Mouse (Mus musculus) midbrain, embryonic 12.5 days (tissue): ENCODE data around the gene Mapk9. TPM values are rescaled to one million over a fixed set of nuclear protein-coding genes. Genes with fewer than 3 reads are reported as not detected.

Experiments
- ATAC-seq: fragments of 200-750 bp; cut with Nextera tagmentation; 2 replicates; pipeline ENCODE4 v1.8.0; 2017; ENCODE audit warnings: low read depth, moderate TSS enrichment, moderate library complexity; ENCODE audit not compliant: low FRiP score
- H3K27ac ChIP-seq: fragments of 300-500 bp; sonication (generic); replicated peaks from 2 replicates; pipeline ENCODE4 v1.5.1; 2016; ENCODE audit warnings: mild to moderate bottlenecking
- H3K27me3 ChIP-seq: fragments of 300-500 bp; sonication (generic); 2 replicates; pipeline ENCODE4 v1.6.1; 2016; ENCODE audit warnings: mild to moderate bottlenecking
- H3K36me3 ChIP-seq: fragments of 300-500 bp; sonication (generic); 2 replicates; pipeline ENCODE4 v1.6.1; 2016
- H3K4me1 ChIP-seq: fragments of 300-500 bp; sonication (generic); 2 replicates; pipeline ENCODE4 v1.6.1; 2016
- H3K4me2 ChIP-seq: fragments of 300-500 bp; sonication (generic); replicated peaks from 2 replicates; pipeline ENCODE4 v1.6.1; 2016; ENCODE audit warnings: mild to moderate bottlenecking, moderate library complexity
- H3K4me3 ChIP-seq: fragments of 300-500 bp; sonication (generic); 2 replicates; pipeline ENCODE4 v1.5.1; 2016; ENCODE audit warnings: mild to moderate bottlenecking
- H3K9ac ChIP-seq: fragments of 300-500 bp; sonication (generic); replicated peaks from 2 replicates; pipeline ENCODE4 v1.6.1; 2016; ENCODE audit warnings: mild to moderate bottlenecking, moderate library complexity
- H3K9me3 ChIP-seq: fragments of 300-500 bp; sonication (generic); 2 replicates; pipeline ENCODE4 v1.6.1; 2016; ENCODE audit warnings: mild to moderate bottlenecking
- WGBS: fragments of 180-500 bp; shearing (Covaris S2); methylation state at CpG from one replicate; pipeline ENCODE4 v1.1.7; 2016; 5-methylcytosine and 5-hydroxymethylcytosine counted together
- polyA plus RNA-seq: library from polyadenylated mRNA; unstranded; fragments of >200 nt; fragmentation: Nextera tagmentation; extraction: Ambion mirVana; gene quantifications from 2 replicates; pipeline ENCODE4 v1.2.1, GENCODE M21; 2016

Gene Mapk9
- polyA plus RNA-seq, 1 experiment from 2014 or later, result 45.9 TPM

GRCm38 (mm10) chr11:49821546-49821945 is 25.0 kb upstream of the Mapk9 start:
- Histone ChIP-seq H3K27me3 (no peaks in the 10 kb centered on the region), H3K4me2 (no peak overlapping the region), H3K9ac (no peak overlapping the region), H3K27ac (no peak overlapping the region), H3K4me1 (no peaks in the 10 kb centered on the region), H3K4me3 (no peak overlapping the region), H3K36me3 (peaks cover 17% of the 10 kb centered on the region), H3K9me3 (no peaks in the 10 kb centered on the region)
- 93% methylated on average over 2 of the region's 2 CpGs for WGBS
- ATAC-seq, result no peak

GRCm38 (mm10) chr11:49822337-49822736 is 24.2 kb upstream of the Mapk9 start:
- H3K4me2 ChIP-seq, result no peak overlapping the region
- no peak overlapping the region for H3K27ac ChIP-seq
- no peaks in the 10 kb centered on the region for H3K4me1 ChIP-seq
- no peak overlapping the region for H3K4me3 ChIP-seq
- H3K9ac ChIP-seq, result no peak overlapping the region
- ATAC-seq, result no peak
- WGBS, result 87% methylated on average over 2 of the region's 2 CpGs
- no peaks in the 10 kb centered on the region for H3K27me3 ChIP-seq
- no peaks in the 10 kb centered on the region for H3K9me3 ChIP-seq
- H3K36me3 ChIP-seq, result peaks cover 17% of the 10 kb centered on the region

- 48% methylated on average over 2 of the region's 2 CpGs for WGBS
These were observed 21.7 kb upstream of the Mapk9 start for GRCm38 (mm10) chr11:49824896-49825295.

GRCm38 (mm10) chr11:49827243-49827642 is 19.3 kb upstream of the Mapk9 start:
- Histone ChIP-seq H3K9me3 (no peaks in the 10 kb centered on the region), H3K4me2 (no peak overlapping the region), H3K4me3 (no peak overlapping the region), H3K36me3 (peaks cover 15% of the 10 kb centered on the region), H3K4me1 (no peaks in the 10 kb centered on the region), H3K27ac (no peak overlapping the region), H3K27me3 (no peaks in the 10 kb centered on the region), H3K9ac (no peak overlapping the region)
- WGBS, result 23% methylated on average over 6 of the region's 6 CpGs
- no peak for ATAC-seq

More at GRCm38 (mm10) chr11:49824896-49825295, 21.7 kb upstream of the Mapk9 start:
- Histone ChIP-seq H3K36me3 (peaks cover 15% of the 10 kb centered on the region), H3K4me2 (no peak overlapping the region), H3K9me3 (no peaks in the 10 kb centered on the region), H3K4me3 (no peak overlapping the region), H3K9ac (no peak overlapping the region), H3K27ac (no peak overlapping the region), H3K27me3 (no peaks in the 10 kb centered on the region), H3K4me1 (no peaks in the 10 kb centered on the region)
- no peak for ATAC-seq

GRCm38 (mm10) chr11:49829176-49829745 is 17.3 kb upstream of the Mapk9 start:
- 90% methylated on average over 7 of the region's 7 CpGs for WGBS
- no peak overlapping the region for H3K4me2 ChIP-seq
- H3K27me3 ChIP-seq, result no peaks in the 10 kb centered on the region
- H3K4me3 ChIP-seq, result no peak overlapping the region
- H3K9me3 ChIP-seq, result no peaks in the 10 kb centered on the region
- no peak for ATAC-seq
- peaks cover 18% of the 10 kb centered on the region for H3K36me3 ChIP-seq
- no peak overlapping the region for H3K9ac ChIP-seq
- H3K27ac ChIP-seq, result no peak overlapping the region
- H3K4me1 ChIP-seq, result no peaks in the 10 kb centered on the region

- no peak overlapping the region for H3K27ac ChIP-seq
- H3K4me2 ChIP-seq, result no peak overlapping the region
- H3K27me3 ChIP-seq, result no peaks in the 10 kb centered on the region
- no peak for ATAC-seq
- H3K9me3 ChIP-seq, result no peaks in the 10 kb centered on the region
- no peak overlapping the region for H3K9ac ChIP-seq
- H3K4me3 ChIP-seq, result no peak overlapping the region
- H3K36me3 ChIP-seq, result peaks cover 26% of the 10 kb centered on the region; the same call in 1 of the 2 replicates
- WGBS, result 88% methylated on average over 12 of the region's 12 CpGs
- no peaks in the 10 kb centered on the region for H3K4me1 ChIP-seq
These were observed 14.6 kb upstream of the Mapk9 start for GRCm38 (mm10) chr11:49831980-49832379.

- ATAC-seq, result no peak
- Histone ChIP-seq H3K4me1 (peaks cover 7% of the 10 kb centered on the region), H3K9ac (no peak overlapping the region), H3K9me3 (no peaks in the 10 kb centered on the region), H3K4me2 (no peak overlapping the region), H3K27me3 (no peaks in the 10 kb centered on the region), H3K27ac (no peak overlapping the region), H3K36me3 (peaks cover 26% of the 10 kb centered on the region; the same call in 1 of the 2 replicates), H3K4me3 (no peak overlapping the region)
- 95% methylated on average over 5 of the region's 5 CpGs for WGBS
These were observed 13.6 kb upstream of the Mapk9 start for GRCm38 (mm10) chr11:49832962-49833361.

GRCm38 (mm10) chr11:49834248-49834647 is 12.3 kb upstream of the Mapk9 start:
- 91% methylated on average over 6 of the region's 6 CpGs for WGBS
- peaks cover 14% of the 10 kb centered on the region for H3K4me1 ChIP-seq

GRCm38 (mm10) chr11:49835257-49835956 is 11.1 kb upstream of the Mapk9 start:
- Histone ChIP-seq H3K4me1 (peaks cover 14% of the 10 kb centered on the region), H3K27me3 (no peaks in the 10 kb centered on the region), H3K4me3 (no peak overlapping the region), H3K4me2 (no peak overlapping the region), H3K9me3 (no peaks in the 10 kb centered on the region), H3K36me3 (0 out of 2 replicates have a peak, but pooled peaks cover 23% of the 10 kb centered on the region), H3K27ac (no peak overlapping the region), H3K9ac (no peak overlapping the region)
- 93% methylated on average over 11 of the region's 11 CpGs for WGBS
- ATAC-seq, result no peak

More at GRCm38 (mm10) chr11:49834248-49834647, 12.3 kb upstream of the Mapk9 start:
- no peak overlapping the region for H3K9ac ChIP-seq
- H3K4me2 ChIP-seq, result no peak overlapping the region
- H3K36me3 ChIP-seq, result 0 out of 2 replicates have a peak, but pooled peaks cover 23% of the 10 kb centered on the region
- H3K27me3 ChIP-seq, result no peaks in the 10 kb centered on the region
- H3K27ac ChIP-seq, result no peak overlapping the region
- no peak for ATAC-seq
- no peak overlapping the region for H3K4me3 ChIP-seq
- H3K9me3 ChIP-seq, result no peaks in the 10 kb centered on the region

- Histone ChIP-seq H3K4me1 (peaks cover 14% of the 10 kb centered on the region), H3K4me2 (no peak overlapping the region; the same call in 1 of the 2 replicates), H3K27me3 (no peaks in the 10 kb centered on the region), H3K4me3 (no peak overlapping the region), H3K27ac (peak overlapping the region; percentile 31), H3K9me3 (no peaks in the 10 kb centered on the region), H3K36me3 (0 out of 2 replicates have a peak, but pooled peaks cover 18% of the 10 kb centered on the region), H3K9ac (no peak overlapping the region)
- peak; percentile 76; the same call in 1 of the 2 replicates for ATAC-seq
- WGBS, result 39% methylated on average over 13 of the region's 13 CpGs
These were observed 8.7 kb upstream of the Mapk9 start for GRCm38 (mm10) chr11:49837717-49838407.

- Histone ChIP-seq H3K9ac (no peak overlapping the region), H3K36me3 (no peaks in the 10 kb centered on the region), H3K27ac (no peak overlapping the region), H3K4me2 (no peak overlapping the region), H3K9me3 (no peaks in the 10 kb centered on the region), H3K27me3 (no peaks in the 10 kb centered on the region), H3K4me1 (peaks cover 17% of the 10 kb centered on the region), H3K4me3 (no peak overlapping the region)
- no peak for ATAC-seq
- WGBS, result 90% methylated on average over 1 of the region's 1 CpGs
These were observed 5.9 kb upstream of the Mapk9 start for GRCm38 (mm10) chr11:49840666-49841065.

- H3K27ac ChIP-seq, result no peak overlapping the region
- no peak for ATAC-seq
- no peak overlapping the region for H3K4me2 ChIP-seq
- 81% methylated on average over 1 of the region's 1 CpGs for WGBS
- no peak overlapping the region for H3K4me3 ChIP-seq
- no peaks in the 10 kb centered on the region for H3K36me3 ChIP-seq
- H3K27me3 ChIP-seq, result no peaks in the 10 kb centered on the region
- peaks cover 21% of the 10 kb centered on the region for H3K4me1 ChIP-seq
- no peaks in the 10 kb centered on the region for H3K9me3 ChIP-seq
- H3K9ac ChIP-seq, result no peak overlapping the region
These were observed 4.7 kb upstream of the Mapk9 start for GRCm38 (mm10) chr11:49841886-49842285.
